Mouse (Mus musculus) kidney, postnatal 0 days (tissue): ENCODE data around the gene Ppp1r18. TPM values are rescaled to one million over a fixed set of nuclear protein-coding genes. Genes with fewer than 3 reads are reported as not detected.
A peak's percentile ranks its signal among the peaks of the same experiment; 100 is the strongest.

Experiments
- ATAC-seq: fragments of 200-750 bp; cut with Nextera tagmentation; replicated peaks from 2 replicates; pipeline ENCODE4 v1.8.0; 2017; ENCODE audit warnings: low read depth, moderate number of reproducible peaks, moderate TSS enrichment, moderate library complexity; ENCODE audit not compliant: low FRiP score
- DNase-seq: peaks from one replicate; pipeline ENCODE4 v3.0.0-alpha.2; 2016; ENCODE audit warnings: low spot score
- H3K27ac ChIP-seq: fragments of 300-500 bp; sonication (generic); 2 replicates; pipeline ENCODE4 v1.5.1; 2014; ENCODE audit warnings: mild to moderate bottlenecking
- H3K27me3 ChIP-seq: fragments of 300-500 bp; sonication (generic); 2 replicates; pipeline ENCODE4 v1.6.1; 2014; ENCODE audit warnings: low read length, mixed read lengths; ENCODE audit not compliant: insufficient read depth
- H3K36me3 ChIP-seq: fragments of 300-500 bp; sonication (generic); 2 replicates; pipeline ENCODE4 v1.6.1; 2014; ENCODE audit warnings: low read length, mixed read lengths; ENCODE audit not compliant: insufficient read depth
- H3K4me1 ChIP-seq: fragments of 300-500 bp; sonication (generic); replicated peaks from 2 replicates; pipeline ENCODE4 v1.6.1; 2014; ENCODE audit warnings: antibody characterized with exemption, low read length, mixed read lengths; ENCODE audit not compliant: insufficient read depth
- H3K4me2 ChIP-seq: fragments of 300-500 bp; sonication (generic); 2 replicates; pipeline ENCODE4 v1.6.1; 2014; ENCODE audit warnings: mild to moderate bottlenecking, low read length, moderate library complexity, mixed read lengths
- H3K4me3 ChIP-seq: fragments of 300-500 bp; sonication (generic); replicated peaks from 2 replicates; pipeline ENCODE4 v1.5.1; 2014; ENCODE audit warnings: low read depth, low read length
- H3K9ac ChIP-seq: fragments of 300-500 bp; sonication (generic); 2 replicates; pipeline ENCODE4 v1.6.1; 2014; ENCODE audit warnings: low read depth, low read length
- H3K9me3 ChIP-seq: fragments of 300-500 bp; sonication (generic); replicated peaks from 2 replicates; pipeline ENCODE4 v1.6.1; 2016; ENCODE audit warnings: low read length, inconsistent platforms, mixed read lengths
- CTCF ChIP-seq: IDR thresholded peaks from 2 replicates; pipeline ENCODE4 v1.5.1; 2016; ENCODE audit warnings: antibody characterized with exemption, low read depth, mild to moderate bottlenecking, moderate library complexity
- WGBS: fragments of 180-500 bp; shearing (Covaris S2); extraction: QIAGEN DNeasy Blood & Tissue Kit; methylation state at CpG from one replicate; pipeline ENCODE4 v1.1.7; 2014; 5-methylcytosine and 5-hydroxymethylcytosine counted together
- polyA plus RNA-seq: library from polyadenylated mRNA; unstranded; fragments of >200 nt; fragmentation: Nextera tagmentation; extraction: Ambion mirVana; gene quantifications from 2 replicates; pipeline ENCODE4 v1.2.1, GENCODE M21; 2015

The Ppp1r18 gene
- polyA plus RNA-seq, 1 experiment from 2014 or later = 16.2 TPM

GRCm38 (mm10) chr17:35914975-35915374 lies 49.6 kb downstream of the Ppp1r18 start:
- Histone ChIP-seq H3K27ac (no peak overlapping the region), H3K4me1 (peaks cover 12% of the 10 kb centered on the region; the same call in 1 of the 2 replicates), H3K9ac (no peak overlapping the region), H3K4me2 (peak overlapping the region; percentile 65), H3K4me3 (no peak overlapping the region), H3K36me3 (0 out of 2 replicates have a peak, but pooled peaks cover 16% of the 10 kb centered on the region), H3K9me3 (no peaks in the 10 kb centered on the region), H3K27me3 (no peaks in the 10 kb centered on the region)
- ATAC-seq (no peak), DNase-seq (no peak)
- WGBS = 76% methylated on average over 6 of the region's 6 CpGs
- TF ChIP-seq CTCF = peak; percentile 22; the same call in 1 of the 2 replicates

GRCm38 (mm10) chr17:35915538-35916296 lies 50.3 kb downstream of the Ppp1r18 start:
- Histone ChIP-seq H3K27me3 (no peaks in the 10 kb centered on the region), H3K36me3 (0 out of 2 replicates have a peak, but pooled peaks cover 16% of the 10 kb centered on the region), H3K9ac (peak overlapping the region; percentile 60), H3K4me3 (peak overlapping the region; percentile 66), H3K4me2 (peak overlapping the region; percentile 65), H3K9me3 (no peaks in the 10 kb centered on the region), H3K4me1 (peaks cover 20% of the 10 kb centered on the region; the same call in 1 of the 2 replicates), H3K27ac (peak overlapping the region; percentile 90)
- DNase-seq (peak; percentile 54), ATAC-seq (no peak)
- 2% methylated on average over 28 of the region's 28 CpGs for WGBS
- no peak for TF ChIP-seq CTCF

- ATAC-seq = peak; percentile 92
- TF ChIP-seq CTCF = peak; percentile 74
- H3K27me3 ChIP-seq = no peaks in the 10 kb centered on the region
- H3K4me1 ChIP-seq = peaks cover 22% of the 10 kb centered on the region; the same call in 1 of the 2 replicates
- no peaks in the 10 kb centered on the region for H3K9me3 ChIP-seq
- peak within 1 kb of the TSS; percentile 96 for H3K9ac ChIP-seq
- peak within 1 kb of the TSS; percentile 98 for H3K27ac ChIP-seq
- H3K36me3 ChIP-seq = 0 out of 2 replicates have a peak, but pooled peaks cover 16% of the 10 kb centered on the region
- DNase-seq = peak; percentile 100
- H3K4me2 ChIP-seq = peak within 1 kb of the TSS; percentile 65
- under 1% methylated on average over 83 of the region's 83 CpGs for WGBS
- peak within 1 kb of the TSS; percentile 66 for H3K4me3 ChIP-seq
These were observed 51.1 kb downstream of the Ppp1r18 start, which contains the start of the genes Mrps18b and Ppp1r10 for GRCm38 (mm10) chr17:35916297-35917142. Mrps18b (minus strand) TSS chr17:35916389. Ppp1r10 (plus strand) TSS chr17:35916434.

GRCm38 (mm10) chr17:35917143-35917462 lies 51.7 kb downstream of the Ppp1r18 start:
- no peak for TF ChIP-seq CTCF
- H3K4me3 ChIP-seq = peak overlapping the region; percentile 66
- peak overlapping the region; percentile 96 for H3K9ac ChIP-seq
- H3K27me3 ChIP-seq = no peaks in the 10 kb centered on the region
- DNase-seq (peak; percentile 39), ATAC-seq (no peak)
- H3K9me3 ChIP-seq = no peaks in the 10 kb centered on the region
- 0 out of 2 replicates have a peak, but pooled peaks cover 16% of the 10 kb centered on the region for H3K36me3 ChIP-seq
- H3K4me2 ChIP-seq = peak overlapping the region; percentile 65
- peaks cover 22% of the 10 kb centered on the region; the same call in 1 of the 2 replicates for H3K4me1 ChIP-seq
- WGBS = under 1% methylated on average over 8 of the region's 8 CpGs
- peak overlapping the region; percentile 98 for H3K27ac ChIP-seq

GRCm38 (mm10) chr17:35917463-35918251 lies 52.3 kb downstream of the Ppp1r18 start:
- Histone ChIP-seq H3K4me1 (peaks cover 22% of the 10 kb centered on the region; the same call in 1 of the 2 replicates), H3K36me3 (0 out of 2 replicates have a peak, but pooled peaks cover 11% of the 10 kb centered on the region), H3K27me3 (no peaks in the 10 kb centered on the region), H3K4me3 (peak overlapping the region; percentile 66), H3K9me3 (no peaks in the 10 kb centered on the region), H3K4me2 (peak overlapping the region; percentile 65), H3K27ac (peak overlapping the region; percentile 98), H3K9ac (peak overlapping the region; percentile 96)
- WGBS = under 1% methylated on average over 13 of the region's 13 CpGs
- ATAC-seq = no peak
- DNase-seq = peak; percentile 85
- TF ChIP-seq CTCF = no peak
